Mouse (Mus musculus) stomach, embryonic 15.5 days (tissue): ENCODE measurements around the gene Btnl4. TPM values are rescaled to one million over a fixed set of nuclear protein-coding genes. Genes with fewer than 3 reads are reported as not detected.

ENCODE experiments used
- ATAC-seq: fragments of 200-750 bp; cut with Nextera tagmentation; 2 replicates; pipeline ENCODE4 v1.8.0; 2017; ENCODE audit warnings: low read depth, moderate number of reproducible peaks, moderate TSS enrichment; ENCODE audit not compliant: insufficient read depth, low FRiP score
- H3K27ac ChIP-seq: fragments of 300-500 bp; sonication (generic); 2 replicates; pipeline ENCODE4 v1.5.1; 2015; ENCODE audit warnings: mild to moderate bottlenecking, inconsistent platforms
- H3K27me3 ChIP-seq: fragments of 300-500 bp; sonication (generic); replicated peaks from 2 replicates; pipeline ENCODE4 v1.6.1; 2015; ENCODE audit warnings: inconsistent platforms
- H3K36me3 ChIP-seq: fragments of 300-500 bp; sonication (generic); 2 replicates; pipeline ENCODE4 v1.6.1; 2015; ENCODE audit warnings: inconsistent platforms
- H3K4me1 ChIP-seq: fragments of 300-500 bp; sonication (generic); 2 replicates; pipeline ENCODE4 v1.6.1; 2015; ENCODE audit warnings: inconsistent platforms
- H3K4me2 ChIP-seq: fragments of 300-500 bp; sonication (generic); 2 replicates; pipeline ENCODE4 v1.6.1; 2015; ENCODE audit warnings: mild to moderate bottlenecking, inconsistent platforms
- H3K4me3 ChIP-seq: fragments of 300-500 bp; sonication (generic); replicated peaks from 2 replicates; pipeline ENCODE4 v1.5.1; 2015; ENCODE audit warnings: inconsistent platforms
- H3K9ac ChIP-seq: fragments of 300-500 bp; sonication (generic); 2 replicates; pipeline ENCODE4 v1.6.1; 2015; ENCODE audit warnings: inconsistent platforms
- H3K9me3 ChIP-seq: fragments of 300-500 bp; sonication (generic); 2 replicates; pipeline ENCODE4 v1.6.1; 2016; ENCODE audit warnings: inconsistent platforms
- whole genome bisulfite sequencing: fragments of 180-500 bp; shearing (Covaris S2); methylation state at CpG from one replicate; pipeline ENCODE4 v1.1.7; 2015; 5-methylcytosine and 5-hydroxymethylcytosine counted together
- polyA plus RNA-seq: library from polyadenylated mRNA; unstranded; fragments of >200 nt; fragmentation: Nextera tagmentation; extraction: Ambion mirVana; gene quantifications from 2 replicates; pipeline ENCODE4 v1.2.1, GENCODE M21; 2015

Btnl4 gene
- polyA plus RNA-seq, 1 experiment from 2014 or later: 2.6 TPM

DNA sequence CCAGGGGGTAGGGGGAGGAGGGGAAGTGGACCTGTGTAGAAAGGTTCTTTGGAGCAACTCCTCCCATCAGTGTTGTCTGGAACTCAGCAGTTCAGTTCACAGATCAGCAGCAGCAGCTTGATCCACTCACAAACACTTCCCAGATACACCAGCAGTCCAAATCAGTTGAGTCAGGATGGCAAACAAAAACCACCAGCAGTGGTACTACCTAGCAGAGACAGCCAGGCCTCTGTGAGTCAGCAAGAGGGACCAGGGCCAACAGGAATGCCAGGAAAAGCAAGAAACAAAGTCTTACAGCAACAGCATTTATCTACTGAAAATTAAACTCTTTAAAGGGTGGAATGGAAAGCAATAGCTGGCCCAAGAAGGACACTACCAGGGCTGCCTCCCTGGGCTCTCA is 49.5 kb downstream of the Btnl4 start:
- no peak overlapping the region for H3K4me2 ChIP-seq
- no peaks in the 10 kb centered on the region for H3K4me1 ChIP-seq
- H3K27me3 ChIP-seq: no peaks in the 10 kb centered on the region
- H3K9ac ChIP-seq: no peak overlapping the region
- ATAC-seq: no peak
- no peaks in the 10 kb centered on the region for H3K9me3 ChIP-seq
- no peak overlapping the region for H3K4me3 ChIP-seq
- H3K36me3 ChIP-seq: no peaks in the 10 kb centered on the region
- no peak overlapping the region for H3K27ac ChIP-seq

DNA sequence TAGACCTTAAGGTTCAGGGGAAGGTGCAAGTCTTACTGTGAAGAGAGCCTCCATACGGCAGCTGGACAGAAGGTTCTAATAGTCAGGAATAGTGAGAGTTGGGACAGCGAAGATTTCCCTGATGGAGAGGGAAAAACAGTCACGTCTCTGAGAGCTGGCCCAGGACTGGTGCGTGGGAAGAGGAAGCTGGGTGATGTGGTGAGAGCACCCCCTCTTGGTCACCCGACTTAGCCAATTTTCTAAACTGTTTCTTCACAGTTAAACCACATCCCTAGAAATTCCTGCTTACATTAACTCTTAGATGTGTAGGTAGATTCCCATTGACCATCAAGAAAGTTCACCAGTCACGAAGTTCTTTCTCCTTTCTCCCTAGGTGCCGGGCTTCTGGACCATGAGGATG is 57.1 kb downstream of the Btnl4 start:
- Histone ChIP-seq H3K9ac (no peak overlapping the region), H3K9me3 (no peaks in the 10 kb centered on the region), H3K4me1 (no peaks in the 10 kb centered on the region), H3K36me3 (no peaks in the 10 kb centered on the region), H3K27ac (no peak overlapping the region), H3K4me2 (no peak overlapping the region), H3K4me3 (no peak overlapping the region), H3K27me3 (no peaks in the 10 kb centered on the region)
- no peak for ATAC-seq
- 70% methylated on average over 7 of the region's 7 CpGs for WGBS

Other genes with a start within 250 kb of the Btnl4 start
- gene H2-Ob, start 238.4 kb downstream of the Btnl4 start, polyA plus RNA-seq: 0.17 and 0.18 TPM in 2 replicates
- gene H2-Ab1, start 219.6 kb downstream of the Btnl4 start, polyA plus RNA-seq: 13.3 and 18.1 TPM in 2 replicates
- 4.9 and 5.7 TPM in 2 replicates for gene H2-Aa, start 189.5 kb downstream of the Btnl4 start, polyA plus RNA-seq
- gene H2-Eb1, start 171.5 kb downstream of the Btnl4 start, polyA plus RNA-seq: 4.8 and 5.0 TPM in 2 replicates
- gene H2-Eb2, start 151.7 kb downstream of the Btnl4 start, polyA plus RNA-seq: not detected in 2 replicates
- gene Btnl2, start 122.5 kb downstream of the Btnl4 start, polyA plus RNA-seq: 0.53 and 0.94 TPM in 2 replicates
- gene Btnl1, start 100.2 kb downstream of the Btnl4 start, polyA plus RNA-seq: 1.7 and 2.1 TPM in 2 replicates
- 1.1 and 1.3 TPM in 2 replicates for gene BC051142, start 78.5 kb downstream of the Btnl4 start, polyA plus RNA-seq
- gene Btnl6, start 40.0 kb upstream of the Btnl4 start, polyA plus RNA-seq: 1.2 and 2.8 TPM in 2 replicates
- gene Notch4, start 87.0 kb upstream of the Btnl4 start, polyA plus RNA-seq: 5.8 and 7.9 TPM in 2 replicates
- gene Gpsm3, start 112.5 kb upstream of the Btnl4 start, polyA plus RNA-seq: 10.2 and 11.9 TPM in 2 replicates
- 8.5 and 9.2 TPM in 2 replicates for gene Pbx2, start 113.9 kb upstream of the Btnl4 start, polyA plus RNA-seq
- 3.1 and 3.5 TPM in 2 replicates for gene Ager, start 120.5 kb upstream of the Btnl4 start, polyA plus RNA-seq
- 130 and 142 TPM in 2 replicates for gene Rnf5, start 126.4 kb upstream of the Btnl4 start, polyA plus RNA-seq
- gene Agpat1, start 126.9 kb upstream of the Btnl4 start, polyA plus RNA-seq: 49.3 and 50.8 TPM in 2 replicates
- 3.7 and 3.8 TPM in 2 replicates for gene Egfl8, start 138.7 kb upstream of the Btnl4 start, polyA plus RNA-seq
- 23.7 and 26.2 TPM in 2 replicates for gene Ppt2, start 151.2 kb upstream of the Btnl4 start, polyA plus RNA-seq
- 0.35 and 0.63 TPM in 2 replicates for gene Prrt1, start 152.2 kb upstream of the Btnl4 start, polyA plus RNA-seq
- gene Fkbpl, start 167.4 kb upstream of the Btnl4 start, polyA plus RNA-seq: 14.0 and 14.5 TPM in 2 replicates
- gene Atf6b, start 169.8 kb upstream of the Btnl4 start, polyA plus RNA-seq: 72.0 and 76.7 TPM in 2 replicates
- 0.97 and 1.4 TPM in 2 replicates for gene Tnxb, start 193.2 kb upstream of the Btnl4 start, polyA plus RNA-seq